Mouse (Mus musculus) olfactory bulb, adult 2 months (tissue): ENCODE results near the gene Gm21970.

Experiments
- CTCF ChIP-seq: fragments of 200-500 bp; IDR thresholded peaks from 2 replicates; pipeline ENCODE4 v1.5.1; 2012; ENCODE audit warnings: low read depth, mild to moderate bottlenecking, low read length, moderate library complexity; ENCODE audit not compliant: insufficient read depth
- POLR2A ChIP-seq: fragments of 200-500 bp; IDR thresholded peaks from 2 replicates; pipeline ENCODE4 v1.6.1; 2012; ENCODE audit warnings: mild to moderate bottlenecking, low read depth, low read length, moderate library complexity; ENCODE audit not compliant: insufficient read depth

- TF ChIP-seq POLR2A, result no peak
- no peak for TF ChIP-seq CTCF
Measured at GRCm38 (mm10) chr16:91401569-91402165, 10.1 kb downstream of the Gm21970 start.
